Mouse (Mus musculus): ENCODE measurements around the gene Ropn1l. TPM values are rescaled to one million over a fixed set of nuclear protein-coding genes. Genes with fewer than 3 reads are reported as not detected.

The Ropn1l gene
- total RNA-seq (2023): 2.3 TPM

DNA sequence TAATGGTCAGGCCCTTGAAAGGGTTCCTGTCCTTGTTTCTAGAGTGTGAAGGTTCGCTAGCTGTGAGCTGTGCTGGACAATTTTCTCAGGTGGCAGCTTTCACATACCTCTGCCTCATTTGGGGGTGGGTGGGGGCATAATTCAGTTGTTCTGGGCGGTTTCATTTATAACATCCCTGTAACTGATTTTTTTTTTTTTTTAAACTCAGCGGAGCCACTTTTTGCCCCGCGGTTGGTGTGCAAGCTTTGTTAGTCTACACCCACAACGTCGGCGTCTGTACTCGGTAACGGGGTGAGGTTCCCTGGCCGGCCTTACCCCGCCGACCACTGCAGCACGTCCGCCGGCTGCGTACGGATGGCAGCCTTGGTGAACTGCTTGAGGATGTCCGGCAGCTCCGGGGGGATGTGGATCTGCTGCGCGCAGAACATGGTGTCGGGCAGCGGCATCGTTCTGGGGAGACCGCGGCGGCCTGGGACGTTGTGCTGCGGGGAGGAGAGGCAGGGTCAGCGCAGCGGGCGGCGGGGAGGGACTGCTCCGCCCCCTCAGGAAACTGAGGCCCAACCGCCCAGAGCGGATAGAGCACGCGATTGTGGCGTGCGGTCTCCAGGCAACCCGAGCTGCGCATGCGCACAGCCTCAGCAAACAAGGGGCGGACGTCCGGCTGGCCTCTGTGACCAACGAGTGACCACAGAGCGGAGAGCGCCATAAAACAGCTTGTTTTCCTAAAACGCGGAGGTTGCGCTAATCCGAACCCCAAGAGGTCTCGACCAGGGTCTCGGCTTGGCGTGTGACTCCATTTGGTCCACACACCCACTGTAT is at the start of gene Ropn1l:
Gene Ropn1l (minus strand): TSS at position 640 of the 819 bp plus-strand sequence.

Other genes with a start within 250 kb of the Ropn1l start
- gene Dap, start 229.4 kb downstream of the Ropn1l start, total RNA-seq (2023): 50.6 TPM
- gene Ankrd33b, start 86.0 kb downstream of the Ropn1l start, total RNA-seq (2023): 1.0 TPM
- gene March6, start 77.3 kb upstream of the Ropn1l start, total RNA-seq (2023): 63.6 TPM
- 1.3 TPM for gene Cmbl, start 111.7 kb upstream of the Ropn1l start, total RNA-seq (2023)
- gene Cct5, start 148.1 kb upstream of the Ropn1l start, total RNA-seq (2023): 251 TPM
- 15.7 TPM for gene Fam173b, start 148.1 kb upstream of the Ropn1l start, total RNA-seq (2023)